Mouse (Mus musculus): ENCODE data around the gene Irgm2. TPM values are rescaled to one million over a fixed set of nuclear protein-coding genes. Genes with fewer than 3 reads are reported as not detected.

Gene Irgm2
- polyA plus RNA-seq, 1 experiment from 2014 or later, result 0.75 TPM

GRCm38 (mm10) chr11:58238840-58239791, 39.7 kb downstream of the Irgm2 start:
- peak overlapping the region; percentile 48 for H3K4me3 ChIP-seq (replicated peaks; ENCODE audit: low read length)
- H3K27me3 ChIP-seq (replicated peaks; ENCODE audit: control insufficient read depth, insufficient read depth, low read length), result no peaks in the 10 kb centered on the region
- ATAC-seq, result peak; percentile 80
- H3K36me3 ChIP-seq (ENCODE audit: control insufficient read depth, insufficient read depth), result no peaks in the 10 kb centered on the region
- peak overlapping the region; percentile 59 for H3K9ac ChIP-seq (replicated peaks; ENCODE audit: low read depth, low read length)
- no peaks in the 10 kb centered on the region for H3K9me3 ChIP-seq (ENCODE audit: control insufficient read depth, low read length)
- no peak overlapping the region for H3K27ac ChIP-seq (ENCODE audit: low read length)
- H3K4me1 ChIP-seq (replicated peaks; ENCODE audit: control insufficient read depth, insufficient read depth, low read length), result peaks cover 6% of the 10 kb centered on the region; the same call in 1 of the 2 replicates
- peak overlapping the region; percentile 67 for H3K4me2 ChIP-seq (ENCODE audit: low read length)
- under 1% methylated on average over 37 of the region's 37 CpGs for WGBS

- Histone ChIP-seq H3K9me3 (ENCODE audit: control insufficient read depth, low read length) (no peaks in the 10 kb centered on the region), H3K4me2 (ENCODE audit: low read length) (no peak overlapping the region), H3K36me3 (ENCODE audit: control insufficient read depth, insufficient read depth) (no peaks in the 10 kb centered on the region), H3K27ac (ENCODE audit: low read length) (no peak overlapping the region), H3K9ac (replicated peaks; ENCODE audit: low read depth, low read length) (no peak overlapping the region), H3K4me3 (replicated peaks; ENCODE audit: low read length) (no peak overlapping the region), H3K27me3 (replicated peaks; ENCODE audit: control insufficient read depth, insufficient read depth, low read length) (no peaks in the 10 kb centered on the region), H3K4me1 (replicated peaks; ENCODE audit: control insufficient read depth, insufficient read depth, low read length) (no peaks in the 10 kb centered on the region)
- no peak for ATAC-seq
- 29% methylated on average over 4 of the region's 4 CpGs for WGBS
Measured at GRCm38 (mm10) chr11:58247294-58247693, 47.9 kb downstream of the Irgm2 start.

GRCm38 (mm10) chr11:58249203-58249981, 50.0 kb downstream of the Irgm2 start:
- no peaks in the 10 kb centered on the region for H3K27me3 ChIP-seq (replicated peaks; ENCODE audit: control insufficient read depth, insufficient read depth, low read length)
- H3K9ac ChIP-seq (replicated peaks; ENCODE audit: low read depth, low read length), result no peak overlapping the region
- H3K36me3 ChIP-seq (ENCODE audit: control insufficient read depth, insufficient read depth), result no peaks in the 10 kb centered on the region
- WGBS, result 84% methylated on average over 7 of the region's 7 CpGs
- no peak for ATAC-seq
- no peak overlapping the region for H3K4me2 ChIP-seq (ENCODE audit: low read length)
- H3K4me3 ChIP-seq (replicated peaks; ENCODE audit: low read length), result no peak overlapping the region
- no peak overlapping the region for H3K27ac ChIP-seq (ENCODE audit: low read length)
- H3K9me3 ChIP-seq (ENCODE audit: control insufficient read depth, low read length), result no peaks in the 10 kb centered on the region
- no peaks in the 10 kb centered on the region for H3K4me1 ChIP-seq (replicated peaks; ENCODE audit: control insufficient read depth, insufficient read depth, low read length)

GRCm38 (mm10) chr11:58250550-58250949, 51.1 kb downstream of the Irgm2 start:
- Histone ChIP-seq H3K9ac (replicated peaks; ENCODE audit: low read depth, low read length) (no peak overlapping the region), H3K4me2 (ENCODE audit: low read length) (no peak overlapping the region), H3K36me3 (ENCODE audit: control insufficient read depth, insufficient read depth) (no peaks in the 10 kb centered on the region), H3K27me3 (replicated peaks; ENCODE audit: control insufficient read depth, insufficient read depth, low read length) (no peaks in the 10 kb centered on the region), H3K27ac (ENCODE audit: low read length) (no peak overlapping the region), H3K9me3 (ENCODE audit: control insufficient read depth, low read length) (no peaks in the 10 kb centered on the region), H3K4me3 (replicated peaks; ENCODE audit: low read length) (no peak overlapping the region), H3K4me1 (replicated peaks; ENCODE audit: control insufficient read depth, insufficient read depth, low read length) (no peaks in the 10 kb centered on the region)
- 79% methylated on average over 5 of the region's 5 CpGs for WGBS
- no peak for ATAC-seq

GRCm38 (mm10) chr11:58254411-58254810, 55.0 kb downstream of the Irgm2 start:
- Histone ChIP-seq H3K4me2 (ENCODE audit: low read length) (no peak overlapping the region), H3K27me3 (replicated peaks; ENCODE audit: control insufficient read depth, insufficient read depth, low read length) (no peaks in the 10 kb centered on the region), H3K4me3 (replicated peaks; ENCODE audit: low read length) (no peak overlapping the region), H3K4me1 (replicated peaks; ENCODE audit: control insufficient read depth, insufficient read depth, low read length) (no peaks in the 10 kb centered on the region), H3K36me3 (ENCODE audit: control insufficient read depth, insufficient read depth) (no peaks in the 10 kb centered on the region), H3K9me3 (ENCODE audit: control insufficient read depth, low read length) (no peaks in the 10 kb centered on the region), H3K9ac (replicated peaks; ENCODE audit: low read depth, low read length) (no peak overlapping the region), H3K27ac (ENCODE audit: low read length) (no peak overlapping the region)
- no peak for ATAC-seq
- 85% methylated on average over 3 of the region's 3 CpGs for WGBS

- Histone ChIP-seq H3K4me3 (replicated peaks; ENCODE audit: low read length) (no peak overlapping the region), H3K9me3 (ENCODE audit: control insufficient read depth, low read length) (no peaks in the 10 kb centered on the region), H3K4me2 (ENCODE audit: low read length) (no peak overlapping the region), H3K36me3 (ENCODE audit: control insufficient read depth, insufficient read depth) (no peaks in the 10 kb centered on the region), H3K27ac (ENCODE audit: low read length) (no peak overlapping the region), H3K27me3 (replicated peaks; ENCODE audit: control insufficient read depth, insufficient read depth, low read length) (no peaks in the 10 kb centered on the region), H3K4me1 (replicated peaks; ENCODE audit: control insufficient read depth, insufficient read depth, low read length) (no peaks in the 10 kb centered on the region), H3K9ac (replicated peaks; ENCODE audit: low read depth, low read length) (no peak overlapping the region)
- ATAC-seq, result no peak
- 77% methylated on average over 5 of the region's 5 CpGs for WGBS
Measured at GRCm38 (mm10) chr11:58257816-58258215, 58.4 kb downstream of the Irgm2 start.

- no peak for ATAC-seq
- Histone ChIP-seq H3K9me3 (ENCODE audit: control insufficient read depth, low read length) (no peaks in the 10 kb centered on the region), H3K36me3 (ENCODE audit: control insufficient read depth, insufficient read depth) (no peaks in the 10 kb centered on the region), H3K27ac (ENCODE audit: low read length) (no peak overlapping the region), H3K4me2 (ENCODE audit: low read length) (no peak overlapping the region), H3K27me3 (replicated peaks; ENCODE audit: control insufficient read depth, insufficient read depth, low read length) (no peaks in the 10 kb centered on the region), H3K4me3 (replicated peaks; ENCODE audit: low read length) (no peak overlapping the region), H3K9ac (replicated peaks; ENCODE audit: low read depth, low read length) (no peak overlapping the region), H3K4me1 (replicated peaks; ENCODE audit: control insufficient read depth, insufficient read depth, low read length) (no peaks in the 10 kb centered on the region)
- WGBS, result 95% methylated on average over 4 of the region's 4 CpGs
Measured at GRCm38 (mm10) chr11:58260156-58260555, 60.7 kb downstream of the Irgm2 start.

- H3K27ac ChIP-seq (ENCODE audit: low read length), result no peak overlapping the region
- ATAC-seq, result no peak
Measured at GRCm38 (mm10) chr11:58261826-58262225, 62.4 kb downstream of the Irgm2 start.

GRCm38 (mm10) chr11:58262336-58262735, 62.9 kb downstream of the Irgm2 start:
- H3K27ac ChIP-seq (ENCODE audit: low read length), result no peak overlapping the region
- H3K27me3 ChIP-seq (replicated peaks; ENCODE audit: control insufficient read depth, insufficient read depth, low read length), result no peaks in the 10 kb centered on the region
- H3K36me3 ChIP-seq (ENCODE audit: control insufficient read depth, insufficient read depth), result no peaks in the 10 kb centered on the region
- no peak overlapping the region for H3K4me2 ChIP-seq (ENCODE audit: low read length)
- ATAC-seq, result no peak
- no peak overlapping the region for H3K9ac ChIP-seq (replicated peaks; ENCODE audit: low read depth, low read length)
- WGBS, result 90% methylated on average over 3 of the region's 3 CpGs
- no peaks in the 10 kb centered on the region for H3K4me1 ChIP-seq (replicated peaks; ENCODE audit: control insufficient read depth, insufficient read depth, low read length)
- H3K4me3 ChIP-seq (replicated peaks; ENCODE audit: low read length), result no peak overlapping the region
- no peaks in the 10 kb centered on the region for H3K9me3 ChIP-seq (ENCODE audit: control insufficient read depth, low read length)

More at GRCm38 (mm10) chr11:58261826-58262225, 62.4 kb downstream of the Irgm2 start:
- no peak overlapping the region for H3K9ac ChIP-seq (replicated peaks; ENCODE audit: low read depth, low read length)
- no peaks in the 10 kb centered on the region for H3K27me3 ChIP-seq (replicated peaks; ENCODE audit: control insufficient read depth, insufficient read depth, low read length)
- no peaks in the 10 kb centered on the region for H3K36me3 ChIP-seq (ENCODE audit: control insufficient read depth, insufficient read depth)
- H3K9me3 ChIP-seq (ENCODE audit: control insufficient read depth, low read length), result no peaks in the 10 kb centered on the region
- H3K4me3 ChIP-seq (replicated peaks; ENCODE audit: low read length), result no peak overlapping the region
- WGBS, result 90% methylated on average over 4 of the region's 4 CpGs
- no peaks in the 10 kb centered on the region for H3K4me1 ChIP-seq (replicated peaks; ENCODE audit: control insufficient read depth, insufficient read depth, low read length)
- no peak overlapping the region for H3K4me2 ChIP-seq (ENCODE audit: low read length)
